8 mouse cellular contexts compared by ENCODE assay signal in the genomic region with DNA sequence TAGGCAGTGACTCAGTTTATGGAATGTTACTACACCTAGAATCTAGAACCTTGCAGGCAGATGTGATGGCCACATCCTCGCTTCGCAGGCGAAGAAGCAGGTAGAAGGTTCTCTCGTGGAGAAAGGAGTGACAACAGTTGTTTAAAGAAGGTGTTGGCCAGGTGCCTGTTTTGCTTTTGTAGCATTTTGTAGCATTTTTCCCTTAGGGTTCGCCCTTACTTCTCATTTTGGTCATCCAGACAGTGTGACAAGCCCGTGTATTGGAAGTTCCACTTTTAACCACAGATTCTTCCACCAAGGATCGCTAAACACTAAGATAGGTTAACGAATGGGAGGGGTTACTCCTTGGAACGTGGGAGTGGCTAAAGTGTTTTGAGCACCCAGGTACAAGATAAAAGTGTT. TPM values are rescaled to one million over a fixed set of nuclear protein-coding genes. Genes with fewer than 3 reads are reported as not detected.
DNase-seq lines count a peak whose midpoint lies in the region; ATAC-seq and TF ChIP-seq lines count a peak whose summit lies in the region.

No protein-coding gene starts in this region.

- H3K4me2 ChIP-seq in lung, embryonic 14.5 days: peak overlapping the region; percentile 75
- H3K4me2 ChIP-seq in intestine, embryonic 16.5 days (ENCODE audit: low read depth, low read length): peak overlapping the region; percentile 75
- peak overlapping the region; percentile 81 for H3K4me2 ChIP-seq in neural tube, embryonic 13.5 days

- no peak for ATAC-seq in lung, embryonic 14.5 days (ENCODE audit: insufficient read depth)
- ATAC-seq in intestine, embryonic 16.5 days: no peak
- ATAC-seq in neural tube, embryonic 13.5 days (ENCODE audit: low read depth): no peak

- peak overlapping the region; percentile 86 for H3K4me3 ChIP-seq in lung, embryonic 14.5 days (ENCODE audit: low read depth, low read length)
- H3K4me3 ChIP-seq in cortical plate, adult 2 months (ENCODE audit: insufficient read depth, low read length): peak overlapping the region; percentile 85
- H3K4me3 ChIP-seq in intestine, embryonic 16.5 days (ENCODE audit: low read length): peak overlapping the region; percentile 92
- peak overlapping the region; percentile 68 for H3K4me3 ChIP-seq in neural tube, embryonic 13.5 days

- peak overlapping the region; percentile 92; the same call in 1 of the 2 replicates for H3K27ac ChIP-seq in lung, embryonic 14.5 days (ENCODE audit: low read depth)
- no peak overlapping the region for H3K27ac ChIP-seq in cortical plate, adult 2 months (ENCODE audit: insufficient read depth, low read length)
- 0 out of 2 replicates have a peak overlapping the region, but pooled peaks have one; percentile 95 for H3K27ac ChIP-seq in intestine, embryonic 16.5 days (ENCODE audit: low read length)
- H3K27ac ChIP-seq in neural tube, embryonic 13.5 days (replicated peaks): peak overlapping the region; percentile 98

- 14% methylated on average over 9 of the region's 9 CpGs for WGBS in lung, embryonic 14.5 days
- 14% methylated on average over 9 of the region's 9 CpGs for WGBS in intestine, embryonic 16.5 days
- 30% methylated on average over 9 of the region's 9 CpGs for WGBS in neural tube, embryonic 13.5 days

- H3K27me3 ChIP-seq in lung, embryonic 14.5 days (ENCODE audit: insufficient read depth, low read length): no peaks in the 10 kb centered on the region
- no peaks in the 10 kb centered on the region for H3K27me3 ChIP-seq in intestine, embryonic 16.5 days (replicated peaks; ENCODE audit: control insufficient read depth, insufficient read depth, low read length)
- no peaks in the 10 kb centered on the region for H3K27me3 ChIP-seq in neural tube, embryonic 13.5 days

- H3K4me1 ChIP-seq in lung, embryonic 14.5 days (ENCODE audit: insufficient read depth): peaks cover 18% of the 10 kb centered on the region
- H3K4me1 ChIP-seq in cortical plate, adult 2 months (ENCODE audit: control insufficient read depth, insufficient read depth, low read length): peaks cover 13% of the 10 kb centered on the region
- H3K4me1 ChIP-seq in intestine, embryonic 16.5 days (ENCODE audit: control insufficient read depth, insufficient read depth, low read length): peaks cover 41% of the 10 kb centered on the region
- H3K4me1 ChIP-seq in neural tube, embryonic 13.5 days (replicated peaks): peaks cover 72% of the 10 kb centered on the region

- no peak for DNase-seq in lung, embryonic 14.5 days
- no peak for DNase-seq in lung, postnatal 4 days
- DNase-seq in right cerebral cortex, postnatal 14 days: no peak
- no peak for DNase-seq in ovary, postnatal 36 days (ENCODE audit: low spot score)
- DNase-seq in layer of hippocampus, postnatal 36 days: no peak

- H3K36me3 ChIP-seq in lung, embryonic 14.5 days (ENCODE audit: insufficient read depth): 0 out of 2 replicates have a peak, but pooled peaks cover 3% of the 10 kb centered on the region
- no peaks in the 10 kb centered on the region for H3K36me3 ChIP-seq in intestine, embryonic 16.5 days (ENCODE audit: control insufficient read depth, insufficient read depth, low read length)
- H3K36me3 ChIP-seq in neural tube, embryonic 13.5 days: no peaks in the 10 kb centered on the region

- H3K9ac ChIP-seq in lung, embryonic 14.5 days: peak overlapping the region; percentile 79
- H3K9ac ChIP-seq in intestine, embryonic 16.5 days (ENCODE audit: low read depth, low read length): peak overlapping the region; percentile 93
- H3K9ac ChIP-seq in neural tube, embryonic 13.5 days: peak overlapping the region; percentile 80

- no peak for TF ChIP-seq CTCF in lung, embryonic 14.5 days (IDR thresholded peaks at IDR 0.05; ENCODE audit: low read depth)
- no peak for TF ChIP-seq CTCF in cortical plate, adult 2 months (IDR thresholded peaks at IDR 0.05; ENCODE audit: extremely low read depth, insufficient read depth, low read length)

- H3K9me3 ChIP-seq in lung, embryonic 14.5 days (ENCODE audit: low read depth, low read length): no peaks in the 10 kb centered on the region
- no peaks in the 10 kb centered on the region for H3K9me3 ChIP-seq in intestine, embryonic 16.5 days (ENCODE audit: control insufficient read depth, low read length)
- no peaks in the 10 kb centered on the region for H3K9me3 ChIP-seq in neural tube, embryonic 13.5 days

- no peak for TF ChIP-seq POLR2A in cortical plate, adult 2 months (IDR thresholded peaks at IDR 0.05; ENCODE audit: extremely low read depth, insufficient read depth, low read length)

RNA-seq across cellular contexts. Expression of a gene that starts 1.5 kb away (rescaled TPM):
- 107 and 114 TPM in 2 replicates for polyA plus RNA-seq in lung, embryonic 14.5 days (2014; fragmentation: Nextera tagmentation; extraction: Ambion mirVana)
- 138 and 166 TPM in 2 replicates for polyA plus RNA-seq in cortical plate, adult 2 months (2012; rRNA removed)
- 138 and 141 TPM in 2 replicates for polyA plus RNA-seq in intestine, embryonic 16.5 days (2015; fragmentation: Nextera tagmentation; extraction: Ambion mirVana)
- polyA plus RNA-seq in neural tube, embryonic 13.5 days (2015; fragmentation: Nextera tagmentation; extraction: Ambion mirVana): 184 and 189 TPM in 2 replicates
- 100 to 1,000 TPM; 156 to 167 TPM for total RNA-seq in layer of hippocampus, postnatal 36 days (2021)

RNA-seq across cellular contexts. Expression of a gene that starts 20.8 kb away (rescaled TPM):
- 20.5 and 22.1 TPM in 2 replicates for polyA plus RNA-seq in lung, embryonic 14.5 days (2014; fragmentation: Nextera tagmentation; extraction: Ambion mirVana)
- polyA plus RNA-seq in cortical plate, adult 2 months (2012; rRNA removed): 16.3 and 16.5 TPM in 2 replicates
- polyA plus RNA-seq in intestine, embryonic 16.5 days (2015; fragmentation: Nextera tagmentation; extraction: Ambion mirVana): 9.8 and 11.6 TPM in 2 replicates
- 13.0 and 14.7 TPM in 2 replicates for polyA plus RNA-seq in neural tube, embryonic 13.5 days (2015; fragmentation: Nextera tagmentation; extraction: Ambion mirVana)
- total RNA-seq in layer of hippocampus, postnatal 36 days (2021): 10 to 100 TPM; 11.5 to 15.3 TPM
